Mouse (Mus musculus): ENCODE measurements around the gene Rassf2.

DNA sequence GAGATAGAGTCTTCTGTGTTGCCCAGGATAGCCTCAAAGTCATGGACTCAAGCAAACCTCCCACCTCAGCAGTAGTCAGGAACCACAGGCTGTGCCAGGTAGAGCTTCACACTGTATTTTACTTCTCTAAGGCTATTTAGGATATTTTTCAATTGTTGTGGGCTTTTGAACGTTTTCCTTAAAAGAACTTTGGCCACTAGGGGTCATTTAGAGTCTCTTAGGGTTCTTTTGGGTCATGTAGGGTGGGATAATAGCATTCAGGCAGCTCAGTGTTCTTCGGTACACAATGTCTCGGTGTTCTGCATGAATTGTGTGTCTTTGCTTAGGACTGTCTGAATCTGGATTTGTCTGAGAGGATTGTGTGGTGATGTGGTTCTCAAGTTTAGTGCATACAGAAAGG is 42.1 kb downstream of the Rassf2 start:
- TF ChIP-seq CTCF (IDR thresholded peaks at IDR 0.05; ENCODE audit: borderline replicate concordance, insufficient read depth, low read length): no peak
- no peak for TF ChIP-seq POLR2A (IDR thresholded peaks at IDR 0.05; ENCODE audit: low read depth, low read length)

Data from embryonic fibroblast, embryonic 13.5 days (primary cell).